Mouse (Mus musculus): ENCODE measurements around the gene Relb. TPM values are rescaled to one million over a fixed set of nuclear protein-coding genes. Genes with fewer than 3 reads are reported as not detected.

Relb gene
- total RNA-seq (2015) (8.3 and 8.6 TPM in 2 replicates), total RNA-seq (2017) (9.3 and 10.3 TPM in 2 replicates)

DNA sequence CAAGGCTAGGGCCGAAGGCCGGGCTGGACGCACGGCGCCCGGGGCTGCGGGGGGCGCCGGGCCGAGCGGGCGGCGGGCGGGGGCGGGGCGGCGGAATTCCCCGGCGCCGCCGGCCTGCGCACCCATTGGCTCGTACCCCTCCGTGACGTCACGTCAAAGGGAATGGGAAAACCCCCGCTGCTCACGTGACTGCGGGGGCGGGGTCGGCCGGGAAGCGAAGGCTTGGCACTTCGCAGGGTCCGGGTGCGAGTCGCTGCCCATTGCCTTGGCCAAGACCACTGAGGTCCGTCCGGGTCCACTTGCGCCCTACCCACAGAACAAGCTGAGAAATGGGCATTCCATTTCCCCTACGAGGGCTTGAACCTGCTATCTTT, at the start of gene Relb:
Gene Relb, minus strand, starts transcription at position 78 of the 374 bp plus-strand sequence.
- peak; percentile 38 for ATAC-seq (ENCODE audit: poor library complexity, severe bottlenecking)

GRCm38 (mm10) chr7:19678901-19679300, 49.7 kb upstream of the Relb start:
- ATAC-seq (ENCODE audit: poor library complexity, severe bottlenecking): no peak

GRCm38 (mm10) chr7:19677872-19678271, 48.6 kb upstream of the Relb start, which contains the start of gene Apoc2:
Gene Apoc2 (minus strand): TSS chr7:19677941.
- ATAC-seq (ENCODE audit: poor library complexity, severe bottlenecking): no peak

GRCm38 (mm10) chr7:19676662-19677061, 47.4 kb upstream of the Relb start:
- ATAC-seq (ENCODE audit: poor library complexity, severe bottlenecking): peak; percentile 50

- ATAC-seq (ENCODE audit: poor library complexity, severe bottlenecking): peak; percentile 95
These were observed 46.6 kb upstream of the Relb start for GRCm38 (mm10) chr7:19675824-19676223.

GRCm38 (mm10) chr7:19673083-19673699, 44.0 kb upstream of the Relb start:
- no peak for ATAC-seq (ENCODE audit: poor library complexity, severe bottlenecking)

DNA sequence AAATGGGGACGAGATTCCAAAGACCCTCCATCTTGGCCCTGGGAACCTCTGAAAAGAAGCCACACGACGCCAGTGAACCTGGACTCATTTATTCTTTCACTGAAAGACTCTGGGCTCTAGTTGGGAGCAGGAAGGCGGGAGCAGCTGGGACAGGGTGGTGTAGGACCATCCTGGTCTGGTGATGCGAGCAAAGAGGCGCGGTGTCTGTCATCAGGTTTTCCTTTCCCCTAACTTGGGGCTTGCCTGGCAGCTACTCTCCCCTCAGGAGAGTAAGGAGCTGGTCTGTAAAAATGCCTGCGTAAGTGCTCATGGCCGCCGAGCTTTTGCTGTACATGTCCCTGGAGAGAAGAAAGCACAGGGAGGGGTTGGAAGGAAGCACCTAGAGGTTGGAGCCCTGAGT, 42.3 kb upstream of the Relb start:
- no peak for ATAC-seq (ENCODE audit: poor library complexity, severe bottlenecking)

DNA sequence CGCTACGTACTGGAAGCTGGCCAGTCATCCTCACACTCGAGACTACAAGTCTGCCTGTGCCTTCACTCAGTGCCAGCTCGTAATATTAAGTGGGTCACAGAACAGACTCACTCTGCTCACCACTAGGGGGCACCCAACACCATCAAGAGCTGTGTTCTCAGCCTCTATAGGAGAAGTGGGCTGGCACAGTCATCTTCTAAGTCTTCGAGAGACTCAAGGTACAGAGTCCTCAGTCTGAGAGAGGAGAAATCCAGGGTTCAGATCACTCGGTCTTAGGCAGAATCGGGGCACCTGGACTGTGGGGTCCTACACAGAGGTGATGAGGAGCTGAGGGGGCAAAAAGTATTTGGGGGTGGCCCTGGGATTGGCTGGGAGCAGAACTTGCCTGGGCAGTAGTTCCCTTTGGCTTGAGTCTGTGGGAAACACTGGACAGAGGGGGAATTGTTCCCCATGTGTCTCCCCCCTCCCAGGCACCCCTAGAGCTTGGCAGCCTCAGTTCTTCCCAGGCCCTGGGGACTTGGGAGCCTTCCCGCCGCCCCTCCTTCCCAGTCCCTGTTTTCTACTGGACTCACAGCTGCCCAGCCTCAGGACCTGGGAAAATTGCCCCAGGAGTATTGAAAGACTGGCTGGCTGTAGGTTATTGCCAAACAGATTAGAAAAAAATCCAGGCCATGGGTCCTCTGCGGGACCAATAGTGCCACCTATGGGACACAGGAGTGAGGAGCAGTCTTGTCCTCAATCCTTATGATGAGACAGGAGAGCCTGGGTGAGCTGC, 39.9 kb upstream of the Relb start:
- ATAC-seq (ENCODE audit: poor library complexity, severe bottlenecking): peak; percentile 67

- ATAC-seq (ENCODE audit: poor library complexity, severe bottlenecking): no peak
These were observed 38.2 kb upstream of the Relb start for GRCm38 (mm10) chr7:19667434-19667833.

DNA sequence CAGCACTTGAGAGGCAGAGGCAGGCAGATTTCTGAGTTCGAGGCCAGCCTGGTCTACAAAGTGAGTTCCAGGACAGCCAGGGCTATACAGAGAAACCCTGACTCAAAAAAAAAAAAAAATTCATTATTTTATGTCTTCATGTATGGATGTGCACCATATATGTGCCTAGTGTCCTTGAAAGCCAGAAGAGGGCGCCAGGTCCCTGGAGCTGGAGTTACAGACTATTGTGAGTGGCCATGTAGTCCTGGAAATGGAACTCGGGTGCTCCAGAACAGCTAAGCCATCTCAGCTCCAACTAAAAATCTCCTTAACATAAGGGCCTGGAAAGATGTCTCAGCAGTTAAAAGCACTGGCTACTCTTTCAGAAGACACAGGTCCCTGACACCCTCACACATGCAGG, 37.5 kb upstream of the Relb start:
- ATAC-seq (ENCODE audit: poor library complexity, severe bottlenecking): no peak

- ATAC-seq (ENCODE audit: poor library complexity, severe bottlenecking): peak; percentile 82
These were observed 36.0 kb upstream of the Relb start, which contains the start of gene Clptm1 for GRCm38 (mm10) chr7:19664955-19665841. Gene Clptm1 (minus strand): TSS chr7:19665033.

DNA sequence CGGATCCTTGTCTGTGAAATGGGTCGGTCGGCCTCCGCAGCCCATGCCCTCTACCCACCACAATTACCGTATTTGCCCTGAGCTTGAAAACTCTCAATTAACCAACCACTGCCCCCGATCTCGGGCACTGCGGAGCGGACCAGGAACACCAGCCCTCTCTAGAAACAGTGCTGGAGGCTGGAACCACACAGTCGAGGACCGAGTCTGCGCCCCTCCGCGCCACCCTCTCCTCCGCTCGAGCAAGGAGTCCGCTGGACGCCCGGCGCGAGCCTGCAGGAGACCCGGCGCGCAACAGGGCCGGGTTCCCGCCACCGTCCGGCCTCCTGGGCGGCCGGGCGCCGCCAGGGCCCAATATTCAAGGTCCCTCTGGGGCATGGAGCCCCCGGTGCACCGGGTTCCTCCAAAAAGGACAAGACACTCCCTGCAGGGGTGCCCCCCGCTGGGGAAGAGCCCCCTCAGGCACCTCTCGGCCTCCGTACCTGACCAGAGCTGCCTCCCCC, 35.3 kb upstream of the Relb start:
- ATAC-seq (ENCODE audit: poor library complexity, severe bottlenecking): no peak

DNA sequence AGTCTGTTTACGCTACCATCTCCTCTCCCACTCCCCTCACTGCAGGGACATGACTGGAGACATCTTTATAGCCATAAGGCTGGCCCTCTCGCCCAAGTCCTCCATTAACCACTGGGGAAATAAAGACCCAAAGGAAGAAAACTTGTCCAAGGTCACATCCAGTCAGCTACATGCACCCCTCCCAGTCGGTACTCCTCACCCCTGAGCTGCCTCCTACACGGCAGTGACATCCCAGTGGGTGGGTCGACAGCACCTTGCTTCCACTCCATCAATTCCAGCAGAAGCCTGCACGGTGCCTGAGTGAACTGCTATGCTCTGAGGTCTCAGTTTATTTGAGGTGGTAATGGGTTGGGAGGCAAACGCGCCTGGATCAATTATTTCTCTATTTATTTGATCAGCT, 34.7 kb upstream of the Relb start:
- no peak for ATAC-seq (ENCODE audit: poor library complexity, severe bottlenecking)

DNA sequence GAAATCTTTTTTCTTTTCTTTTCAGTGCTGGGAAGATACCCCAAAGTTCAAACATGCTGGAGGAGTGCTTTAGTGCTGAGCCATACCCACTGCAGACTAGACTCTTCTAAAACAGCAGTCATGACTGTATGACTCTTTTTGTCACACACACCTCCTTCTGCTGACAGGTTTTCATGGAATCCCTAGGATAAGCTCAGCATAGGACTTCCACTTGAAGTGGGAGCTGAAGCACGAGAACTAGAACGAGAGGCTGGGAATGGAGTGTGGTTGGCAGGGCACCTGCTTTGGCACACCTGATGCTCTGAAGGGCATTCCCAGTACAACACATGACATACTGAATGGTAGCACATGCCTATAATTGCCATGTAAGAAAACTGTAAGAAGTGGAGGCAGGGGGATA, 23.4 kb upstream of the Relb start:
- no peak for ATAC-seq (ENCODE audit: poor library complexity, severe bottlenecking)

- no peak for ATAC-seq (ENCODE audit: poor library complexity, severe bottlenecking)
These were observed 22.0 kb upstream of the Relb start for GRCm38 (mm10) chr7:19651063-19651786.

GRCm38 (mm10) chr7:19641223-19641622, 12.0 kb upstream of the Relb start:
- ATAC-seq (ENCODE audit: poor library complexity, severe bottlenecking): no peak

GRCm38 (mm10) chr7:19635074-19635827, 6.0 kb upstream of the Relb start:
- ATAC-seq (ENCODE audit: poor library complexity, severe bottlenecking): no peak

DNA sequence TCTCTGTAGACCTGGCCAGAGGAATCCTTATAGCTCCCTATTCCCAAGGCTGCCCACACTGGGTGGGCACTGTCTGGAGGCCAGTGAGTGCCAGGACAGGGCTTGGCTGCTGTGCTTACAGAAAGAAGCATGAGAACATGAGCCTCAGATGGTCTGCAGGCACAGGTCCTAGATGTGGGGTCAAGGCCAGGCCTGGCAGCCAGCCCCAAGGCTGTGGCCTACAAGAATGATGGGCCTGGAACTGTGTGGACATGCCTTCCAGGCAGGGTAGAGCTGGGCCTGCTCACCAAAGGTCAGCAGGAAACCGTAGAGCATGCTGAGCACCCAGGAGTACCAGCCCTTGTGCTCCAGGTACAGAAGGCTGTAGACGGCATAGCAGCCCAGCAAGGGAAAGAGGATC, 5.4 kb upstream of the Relb start:
- no peak for ATAC-seq (ENCODE audit: poor library complexity, severe bottlenecking)

DNA sequence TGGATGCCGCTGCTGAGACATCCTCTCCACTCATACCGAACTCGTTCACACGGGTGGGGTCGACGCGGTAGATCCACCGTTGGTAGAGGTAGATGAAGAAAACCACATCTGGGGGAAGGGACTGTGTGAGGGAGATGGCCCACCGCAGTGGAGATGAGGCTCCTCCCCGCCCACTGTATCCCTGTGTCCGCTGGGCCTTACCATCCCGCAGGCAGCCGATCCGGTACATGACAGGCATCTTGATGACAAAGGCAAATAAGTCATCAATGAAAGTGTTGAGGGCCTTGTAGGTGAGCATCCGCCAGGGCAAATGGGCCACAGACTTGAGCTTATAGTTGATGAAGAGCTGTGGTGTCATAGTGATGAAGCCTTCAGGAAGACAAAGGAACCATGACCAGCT, 4.6 kb upstream of the Relb start:
- no peak for ATAC-seq (ENCODE audit: poor library complexity, severe bottlenecking)

GRCm38 (mm10) chr7:19633197-19633596, 4.0 kb upstream of the Relb start:
- no peak for ATAC-seq (ENCODE audit: poor library complexity, severe bottlenecking)
